Mouse (Mus musculus) thymus, adult 2 months (tissue): ENCODE results near the gene Kiz.

Experiments used
- CTCF ChIP-seq: fragments of 200-500 bp; IDR thresholded peaks from 2 replicates; pipeline ENCODE4 v1.5.1; 2012; ENCODE audit warnings: mild to moderate bottlenecking, control low read depth, low read length, moderate library complexity, borderline replicate concordance; ENCODE audit not compliant: control insufficient read depth, poor library complexity, insufficient read depth; ENCODE audit errors: extremely low read depth
- POLR2A ChIP-seq: fragments of 200-500 bp; IDR thresholded peaks from 2 replicates; pipeline ENCODE4 v1.6.1; 2012; ENCODE audit warnings: mild to moderate bottlenecking, low read length, control low read depth, moderate library complexity; ENCODE audit not compliant: control insufficient read depth, poor library complexity, insufficient read depth; ENCODE audit errors: extremely low read depth

- no peak for TF ChIP-seq CTCF
- TF ChIP-seq POLR2A: no peak
Observed at GRCm38 (mm10) chr2:146856120-146856519, 456 bp downstream of the Kiz start.
